Mouse (Mus musculus) forebrain, embryonic 16.5 days (tissue): ENCODE data around the gene Sept3. TPM values are rescaled to one million over a fixed set of nuclear protein-coding genes. Genes with fewer than 3 reads are reported as not detected.
A peak's percentile ranks its signal among the peaks of the same experiment; 100 is the strongest.
"Not testable (repeated sequence)": the region's sequence is repeated elsewhere in the genome, so short reads cannot be mapped to it uniquely, and the experiment has no call there.

Experiments used
- ATAC-seq: fragments of 200-750 bp; cut with Nextera tagmentation; 2 replicates; pipeline ENCODE4 v1.8.0; 2017; ENCODE audit warnings: mild to moderate bottlenecking, moderate library complexity
- H3K27ac ChIP-seq: fragments of 300-500 bp; sonication (generic); 2 replicates; pipeline ENCODE4 v1.5.1; 2014; ENCODE audit warnings: low read length, control low read depth
- H3K27me3 ChIP-seq: fragments of 300-500 bp; sonication (generic); replicated peaks from 2 replicates; pipeline ENCODE4 v1.6.1; 2014; ENCODE audit warnings: low read length; ENCODE audit not compliant: control insufficient read depth, insufficient read depth
- H3K36me3 ChIP-seq: fragments of 300-500 bp; sonication (generic); 2 replicates; pipeline ENCODE4 v1.6.1; 2014; ENCODE audit not compliant: control insufficient read depth, insufficient read depth
- H3K4me1 ChIP-seq: fragments of 300-500 bp; sonication (generic); replicated peaks from 2 replicates; pipeline ENCODE4 v1.6.1; 2014; ENCODE audit warnings: low read length; ENCODE audit not compliant: control insufficient read depth, insufficient read depth
- H3K4me2 ChIP-seq: fragments of 300-500 bp; sonication (generic); 2 replicates; pipeline ENCODE4 v1.6.1; 2014; ENCODE audit warnings: mild to moderate bottlenecking, low read length, control low read depth
- H3K4me3 ChIP-seq: fragments of 300-500 bp; sonication (generic); replicated peaks from 2 replicates; pipeline ENCODE4 v1.5.1; 2014; ENCODE audit warnings: mild to moderate bottlenecking, low read length, control low read depth
- H3K9ac ChIP-seq: fragments of 300-500 bp; sonication (generic); replicated peaks from 2 replicates; pipeline ENCODE4 v1.6.1; 2014; ENCODE audit warnings: low read depth, low read length, control low read depth
- H3K9me3 ChIP-seq: fragments of 300-500 bp; sonication (generic); 2 replicates; pipeline ENCODE4 v1.6.1; 2016; ENCODE audit warnings: low read length; ENCODE audit not compliant: control insufficient read depth
- WGBS: fragments of 180-500 bp; shearing (Covaris S2); extraction: QIAGEN DNeasy Blood & Tissue Kit; methylation state at CpG from one replicate; pipeline ENCODE4 v1.1.7; 2014; 5-methylcytosine and 5-hydroxymethylcytosine counted together
- polyA plus RNA-seq: library from polyadenylated mRNA; unstranded; fragments of >200 nt; fragmentation: Nextera tagmentation; extraction: Ambion mirVana; gene quantifications from 2 replicates; pipeline ENCODE4 v1.2.1, GENCODE M21; 2015

Sept3 gene
- polyA plus RNA-seq, 1 experiment from 2014 or later = 427 TPM

DNA sequence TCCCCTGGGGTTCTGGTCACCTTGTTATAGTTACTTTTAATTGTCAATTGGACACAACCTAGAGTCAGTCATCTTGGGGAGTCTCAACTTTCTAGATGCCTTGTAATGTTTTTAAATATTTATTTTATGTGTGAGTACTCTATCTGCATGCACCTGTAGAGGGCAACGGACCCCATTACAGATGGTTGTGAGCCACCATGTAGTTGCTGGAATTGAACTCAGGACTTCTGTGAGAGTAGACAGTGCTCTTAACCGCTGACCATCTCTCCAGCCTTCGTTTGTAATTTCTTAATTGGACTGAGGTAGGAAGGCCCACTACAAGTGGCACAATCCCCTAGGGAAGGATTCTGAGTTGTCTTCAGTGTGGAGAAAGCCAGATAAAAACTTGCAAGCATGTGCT is 31.4 kb upstream of the Sept3 start:
- no peaks in the 10 kb centered on the region for H3K27me3 ChIP-seq
- no peaks in the 10 kb centered on the region for H3K36me3 ChIP-seq
- peak overlapping the region; percentile 93 for H3K4me2 ChIP-seq
- H3K4me1 ChIP-seq = peaks cover 7% of the 10 kb centered on the region
- no peak for ATAC-seq
- no peak overlapping the region; the same call in 1 of the 2 replicates for H3K9ac ChIP-seq
- H3K27ac ChIP-seq = no peak overlapping the region
- WGBS = 63% methylated on average over 3 of the region's 3 CpGs
- H3K9me3 ChIP-seq = no peaks in the 10 kb centered on the region
- H3K4me3 ChIP-seq = peak overlapping the region; percentile 82

GRCm38 (mm10) chr15:82243742-82244114 is 31.0 kb upstream of the Sept3 start:
- peak overlapping the region; percentile 63 for H3K9ac ChIP-seq
- H3K27me3 ChIP-seq = no peaks in the 10 kb centered on the region
- peaks cover 7% of the 10 kb centered on the region for H3K4me1 ChIP-seq
- H3K4me2 ChIP-seq = peak overlapping the region; percentile 93
- no peaks in the 10 kb centered on the region for H3K36me3 ChIP-seq
- peak; percentile 18; the same call in 1 of the 2 replicates for ATAC-seq
- H3K27ac ChIP-seq = 0 out of 2 replicates have a peak overlapping the region, but pooled peaks have one; percentile 16
- H3K4me3 ChIP-seq = peak overlapping the region; percentile 82
- H3K9me3 ChIP-seq = no peaks in the 10 kb centered on the region
- WGBS = 3% methylated on average over 12 of the region's 12 CpGs

GRCm38 (mm10) chr15:82244115-82244804 is 30.4 kb upstream of the Sept3 start, which contains the start of gene Cenpm:
TSS of gene Cenpm (minus strand) at chr15:82244748.
- Histone ChIP-seq H3K4me1 (peaks cover 7% of the 10 kb centered on the region), H3K27me3 (no peaks in the 10 kb centered on the region), H3K4me2 (peak within 1 kb of the TSS; percentile 93), H3K27ac (peak within 1 kb of the TSS; percentile 81), H3K36me3 (no peaks in the 10 kb centered on the region), H3K9ac (peak within 1 kb of the TSS; percentile 63), H3K9me3 (no peaks in the 10 kb centered on the region), H3K4me3 (peak within 1 kb of the TSS; percentile 82)
- WGBS = under 1% methylated on average over 65 of the region's 65 CpGs
- ATAC-seq = peak; percentile 99

DNA sequence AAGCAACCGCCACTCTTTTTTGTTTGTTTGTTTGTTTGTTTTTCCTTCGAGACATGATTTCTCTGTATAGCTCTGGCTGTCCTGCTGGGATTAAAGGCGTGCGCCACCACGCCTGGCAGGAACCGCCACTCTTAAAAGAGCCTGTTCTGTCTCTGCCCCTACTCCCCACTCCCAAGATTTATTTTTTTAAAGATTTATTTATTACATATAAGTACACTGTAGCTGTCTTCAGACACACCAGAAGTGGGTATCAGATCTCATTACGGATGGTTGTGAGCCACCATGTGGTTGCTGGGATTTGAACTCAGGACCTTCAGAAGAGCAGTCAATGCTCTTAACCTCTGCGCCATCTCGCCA is 29.9 kb upstream of the Sept3 start:
- H3K9me3 ChIP-seq, H3K27me3 ChIP-seq, H3K4me1 ChIP-seq, H3K36me3 ChIP-seq, ATAC-seq: not testable (repeated sequence)
- H3K9ac ChIP-seq = peak overlapping the region; percentile 63
- H3K27ac ChIP-seq = peak overlapping the region; percentile 81
- H3K4me2 ChIP-seq = peak overlapping the region; percentile 93
- peak overlapping the region; percentile 82 for H3K4me3 ChIP-seq
- WGBS = 23% methylated on average over 9 of the region's 9 CpGs

DNA sequence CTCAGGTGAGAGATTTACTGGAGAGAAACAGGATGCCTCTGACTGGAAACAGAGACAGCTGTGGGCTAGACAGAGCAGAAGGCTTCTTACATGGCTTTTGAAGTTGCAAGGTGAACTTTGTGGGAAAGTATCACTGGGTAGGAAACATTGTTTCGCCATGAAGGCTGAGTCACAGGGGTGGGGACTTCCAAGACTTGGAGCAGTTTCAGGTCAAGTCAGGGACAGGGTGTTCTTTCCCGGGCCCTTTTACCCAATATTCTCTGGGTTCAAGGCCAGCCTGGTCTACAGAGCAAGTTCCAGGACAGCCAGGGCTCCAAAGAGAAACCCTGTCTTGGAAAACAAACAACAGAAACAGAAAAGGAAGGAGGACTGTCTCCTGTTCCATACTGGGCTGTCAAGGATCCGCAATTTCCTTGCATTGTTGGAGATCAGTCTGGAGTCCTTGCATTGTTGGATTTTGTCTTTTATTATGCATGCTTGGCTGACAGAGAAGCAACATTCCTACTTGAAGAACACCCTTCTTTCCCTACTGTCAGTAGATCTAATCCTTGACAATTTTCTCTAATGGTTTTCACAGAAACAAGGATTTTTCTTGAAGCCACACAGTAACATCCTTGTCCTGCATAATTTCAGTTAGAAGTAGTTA is 27.4 kb upstream of the Sept3 start:
- no peak for ATAC-seq
- H3K9ac ChIP-seq = no peak overlapping the region
- H3K27ac ChIP-seq = no peak overlapping the region
- no peaks in the 10 kb centered on the region for H3K9me3 ChIP-seq
- peaks cover 7% of the 10 kb centered on the region for H3K4me1 ChIP-seq
- H3K4me3 ChIP-seq = no peak overlapping the region
- no peaks in the 10 kb centered on the region for H3K27me3 ChIP-seq
- no peaks in the 10 kb centered on the region for H3K36me3 ChIP-seq
- H3K4me2 ChIP-seq = no peak overlapping the region
- 72% methylated on average over 3 of the region's 3 CpGs for WGBS

GRCm38 (mm10) chr15:82251579-82251978 is 23.1 kb upstream of the Sept3 start:
- Histone ChIP-seq H3K9me3 (no peaks in the 10 kb centered on the region), H3K4me3 (no peak overlapping the region), H3K4me1 (peaks cover 13% of the 10 kb centered on the region), H3K27ac (no peak overlapping the region), H3K36me3 (no peaks in the 10 kb centered on the region), H3K27me3 (no peaks in the 10 kb centered on the region), H3K9ac (no peak overlapping the region), H3K4me2 (no peak overlapping the region)
- ATAC-seq = no peak
- 97% methylated on average over 3 of the region's 3 CpGs for WGBS

- H3K27ac ChIP-seq = no peak within 1 kb of the TSS
- WGBS = 91% methylated on average over 6 of the region's 6 CpGs
- H3K4me3 ChIP-seq = no peak within 1 kb of the TSS
- H3K4me2 ChIP-seq = no peak within 1 kb of the TSS
- no peaks in the 10 kb centered on the region for H3K36me3 ChIP-seq
- H3K9ac ChIP-seq = no peak within 1 kb of the TSS
- H3K27me3 ChIP-seq = no peaks in the 10 kb centered on the region
- no peaks in the 10 kb centered on the region for H3K9me3 ChIP-seq
- no peak for ATAC-seq
- peaks cover 18% of the 10 kb centered on the region for H3K4me1 ChIP-seq
Measured at GRCm38 (mm10) chr15:82252097-82252496, 22.6 kb upstream of the Sept3 start, which contains the start of gene 1500009C09Rik. TSS of gene 1500009C09Rik (plus strand) at chr15:82252397.

GRCm38 (mm10) chr15:82255248-82255647 is 19.4 kb upstream of the Sept3 start:
- Histone ChIP-seq H3K36me3 (no peaks in the 10 kb centered on the region), H3K9ac (peak overlapping the region; percentile 75; the same call in 1 of the 2 replicates), H3K27me3 (no peaks in the 10 kb centered on the region), H3K4me3 (peak overlapping the region; percentile 75; the same call in 1 of the 2 replicates), H3K4me2 (peak overlapping the region; percentile 59), H3K4me1 (peaks cover 27% of the 10 kb centered on the region), H3K9me3 (no peaks in the 10 kb centered on the region), H3K27ac (peak overlapping the region; percentile 92)
- 0 out of 2 replicates have a peak, but pooled peaks have one; percentile 3 for ATAC-seq
- 45% methylated on average over 4 of the region's 4 CpGs for WGBS

GRCm38 (mm10) chr15:82255944-82256383 is 18.7 kb upstream of the Sept3 start:
- no peaks in the 10 kb centered on the region for H3K27me3 ChIP-seq
- peak overlapping the region; percentile 59 for H3K4me2 ChIP-seq
- no peaks in the 10 kb centered on the region for H3K9me3 ChIP-seq
- peak overlapping the region; percentile 75 for H3K4me3 ChIP-seq
- 2% methylated on average over 10 of the region's 10 CpGs for WGBS
- peak overlapping the region; percentile 75 for H3K9ac ChIP-seq
- peak overlapping the region; percentile 92 for H3K27ac ChIP-seq
- no peaks in the 10 kb centered on the region for H3K36me3 ChIP-seq
- peaks cover 27% of the 10 kb centered on the region for H3K4me1 ChIP-seq
- peak; percentile 96 for ATAC-seq
